Mouse (Mus musculus): ENCODE results near the gene B230118H07Rik. TPM values are rescaled to one million over a fixed set of nuclear protein-coding genes. Genes with fewer than 3 reads are reported as not detected.

Gene B230118H07Rik
- polyA plus RNA-seq, 1 experiment from 2014 or later, result 31.3 TPM

DNA sequence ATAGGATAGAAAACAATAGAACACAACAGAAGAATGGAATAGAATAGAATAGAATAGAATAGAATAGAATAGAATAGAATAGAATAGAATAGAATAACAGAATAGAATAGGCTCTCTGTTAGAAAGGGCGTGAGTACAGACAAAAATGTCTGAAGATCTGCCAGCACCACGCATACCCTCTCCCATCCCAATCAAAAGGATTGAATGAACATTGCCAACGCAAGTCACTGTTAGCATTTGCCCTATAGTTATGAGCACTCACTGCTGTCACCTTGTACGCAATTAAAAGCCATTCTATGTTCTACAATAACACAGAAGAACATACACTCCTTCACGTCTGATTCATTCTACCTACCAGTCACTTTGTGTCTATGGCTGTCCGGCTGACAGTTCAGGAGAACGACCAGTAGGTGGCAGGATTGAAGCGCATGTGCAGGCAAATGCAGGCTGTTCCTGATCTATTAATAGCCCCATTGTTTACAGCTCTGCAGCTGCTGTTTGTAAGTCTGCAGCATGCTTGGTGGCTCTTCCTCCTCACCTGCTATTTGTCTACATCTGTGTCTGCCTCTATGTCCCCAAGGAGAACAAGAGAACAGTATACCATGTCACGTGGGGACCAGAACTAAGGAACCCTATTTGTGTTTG lies 15.8 kb upstream of the B230118H07Rik start:
- 21% methylated on average over 9 of the region's 9 CpGs for WGBS
- Histone ChIP-seq H3K4me3 (ENCODE audit: low read depth, low read length) (no peak overlapping the region), H3K9me3 (ENCODE audit: low read length) (no peaks in the 10 kb centered on the region), H3K27ac (ENCODE audit: low read length) (no peak overlapping the region), H3K27me3 (replicated peaks; ENCODE audit: insufficient read depth, low read length) (no peaks in the 10 kb centered on the region), H3K4me1 (ENCODE audit: insufficient read depth, low read depth, low read length) (no peaks in the 10 kb centered on the region), H3K9ac (replicated peaks; ENCODE audit: low read depth) (no peak overlapping the region), H3K36me3 (ENCODE audit: insufficient read depth, low read length) (no peaks in the 10 kb centered on the region), H3K4me2 (replicated peaks; ENCODE audit: low read depth, low read length) (no peak overlapping the region)
- ATAC-seq, result peak; percentile 57
- peak; percentile 97 for TF ChIP-seq CTCF (IDR thresholded peaks at IDR 0.05)
- TF ChIP-seq EP300 (IDR thresholded peaks at IDR 0.05), result no peak
- peak; percentile 87 for DNase-seq (ENCODE audit: low spot score)

DNA sequence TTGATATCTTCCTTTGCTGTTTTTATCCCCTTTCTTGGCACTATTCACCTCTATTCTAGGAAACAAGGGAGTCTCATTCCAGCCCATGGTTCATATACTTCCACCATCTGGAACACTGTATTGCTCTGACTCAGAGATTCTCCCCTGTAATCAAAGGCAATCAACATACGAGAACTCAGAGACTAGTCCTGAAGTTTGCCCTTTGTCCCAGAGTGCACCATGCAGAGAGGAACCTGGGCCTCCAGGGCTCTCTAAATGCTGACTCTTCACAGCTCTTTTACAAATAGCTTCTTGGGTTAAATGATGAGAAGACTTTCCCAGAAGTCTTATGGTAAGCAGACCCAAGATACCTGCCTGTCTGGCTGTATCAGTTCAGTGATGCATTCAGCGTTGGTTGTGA lies 11.2 kb upstream of the B230118H07Rik start:
- Histone ChIP-seq H3K27me3 (replicated peaks; ENCODE audit: insufficient read depth, low read length) (no peaks in the 10 kb centered on the region), H3K9ac (replicated peaks; ENCODE audit: low read depth) (no peak overlapping the region), H3K9me3 (ENCODE audit: low read length) (no peaks in the 10 kb centered on the region), H3K4me3 (ENCODE audit: low read depth, low read length) (no peak overlapping the region), H3K4me1 (ENCODE audit: insufficient read depth, low read depth, low read length) (no peaks in the 10 kb centered on the region), H3K4me2 (replicated peaks; ENCODE audit: low read depth, low read length) (no peak overlapping the region), H3K36me3 (ENCODE audit: insufficient read depth, low read length) (no peaks in the 10 kb centered on the region), H3K27ac (ENCODE audit: low read length) (no peak overlapping the region)
- ATAC-seq (no peak), DNase-seq (ENCODE audit: low spot score) (no peak)
- no peak for TF ChIP-seq EP300 (IDR thresholded peaks at IDR 0.05)
- TF ChIP-seq CTCF (IDR thresholded peaks at IDR 0.05), result no peak
- 83% methylated on average over 2 of the region's 2 CpGs for WGBS

DNA sequence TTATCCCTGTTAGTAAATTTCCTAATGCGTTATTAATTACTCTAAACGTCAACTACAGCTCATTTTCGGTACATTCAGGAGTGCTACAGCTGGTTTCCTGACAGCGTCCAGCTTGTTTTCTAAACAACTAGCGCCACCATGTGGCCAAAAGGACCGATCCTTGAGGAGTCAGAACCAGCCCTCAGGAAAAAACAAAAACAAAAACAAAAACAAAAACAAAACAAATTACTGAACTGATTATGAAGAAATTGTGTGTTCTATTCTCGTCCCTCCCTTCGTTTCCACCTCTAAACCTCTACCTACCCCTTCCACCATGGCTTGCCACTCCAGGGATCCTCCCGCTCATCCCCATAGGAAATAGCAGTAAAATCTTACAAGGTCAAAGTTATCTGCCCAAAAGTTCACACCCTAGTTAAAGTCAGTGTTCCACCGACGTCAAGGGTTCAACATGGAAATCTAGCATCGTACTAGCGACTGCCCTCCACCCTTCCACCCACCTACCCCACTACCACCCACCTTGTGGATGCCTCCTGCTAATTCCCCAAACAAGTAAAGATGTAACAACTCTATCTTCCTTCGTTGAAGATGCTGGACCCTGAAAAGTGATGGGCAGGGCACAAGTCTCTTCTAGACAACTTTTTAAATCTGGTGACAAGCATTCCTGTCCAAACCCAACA lies 3.7 kb upstream of the B230118H07Rik start:
- peak; percentile 57 for ATAC-seq
- Histone ChIP-seq H3K27me3 (replicated peaks; ENCODE audit: insufficient read depth, low read length) (no peaks in the 10 kb centered on the region), H3K27ac (ENCODE audit: low read length) (no peak overlapping the region), H3K36me3 (ENCODE audit: insufficient read depth, low read length) (no peaks in the 10 kb centered on the region), H3K4me3 (ENCODE audit: low read depth, low read length) (no peak overlapping the region), H3K9me3 (ENCODE audit: low read length) (no peaks in the 10 kb centered on the region), H3K4me2 (replicated peaks; ENCODE audit: low read depth, low read length) (peak overlapping the region; percentile 43), H3K4me1 (ENCODE audit: insufficient read depth, low read depth, low read length) (no peaks in the 10 kb centered on the region), H3K9ac (replicated peaks; ENCODE audit: low read depth) (no peak overlapping the region)
- 17% methylated on average over 14 of the region's 14 CpGs for WGBS
- DNase-seq (ENCODE audit: low spot score), result peak; percentile 82
- no peak for TF ChIP-seq EP300 (IDR thresholded peaks at IDR 0.05)
- TF ChIP-seq CTCF (IDR thresholded peaks at IDR 0.05), result peak; percentile 78

DNA sequence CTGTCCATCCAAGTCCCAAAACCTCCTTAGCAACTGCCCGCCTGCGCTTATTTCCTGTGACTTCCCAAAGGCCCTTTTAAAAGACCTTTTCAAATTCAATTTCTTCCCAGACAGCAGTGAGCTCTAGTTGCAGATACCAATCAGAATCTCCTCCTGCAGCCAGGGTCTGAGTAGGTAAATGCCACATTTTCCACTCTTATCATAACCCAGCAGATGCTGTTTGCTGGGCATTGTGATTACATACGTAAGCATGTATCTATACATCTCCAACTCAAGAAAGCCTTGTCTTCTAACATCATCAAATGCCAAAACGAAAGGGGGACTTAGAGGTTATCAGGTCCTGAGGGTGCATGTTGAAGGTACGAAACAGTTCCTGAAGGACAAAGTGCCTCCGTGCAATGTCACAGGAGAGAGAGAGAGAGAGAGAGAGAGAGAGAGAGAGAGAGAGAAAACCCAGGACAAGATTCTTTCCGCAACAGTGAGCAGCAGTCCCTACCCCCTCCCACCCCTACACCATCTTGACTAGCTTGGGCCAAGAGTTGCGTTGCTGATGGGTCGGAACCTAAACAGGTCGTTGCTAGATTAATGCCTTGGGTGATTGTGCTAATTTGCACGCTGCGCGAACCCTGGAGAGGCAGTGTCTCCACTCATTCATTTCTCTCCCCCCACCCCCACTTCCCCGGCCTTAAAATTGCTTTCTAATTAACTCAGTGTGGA lies 3.0 kb upstream of the B230118H07Rik start:
- Histone ChIP-seq H3K9ac (replicated peaks; ENCODE audit: low read depth) (no peak overlapping the region), H3K4me2 (replicated peaks; ENCODE audit: low read depth, low read length) (peak overlapping the region; percentile 43), H3K27me3 (replicated peaks; ENCODE audit: insufficient read depth, low read length) (no peaks in the 10 kb centered on the region), H3K4me3 (ENCODE audit: low read depth, low read length) (no peak overlapping the region), H3K9me3 (ENCODE audit: low read length) (no peaks in the 10 kb centered on the region), H3K4me1 (ENCODE audit: insufficient read depth, low read depth, low read length) (no peaks in the 10 kb centered on the region), H3K27ac (ENCODE audit: low read length) (no peak overlapping the region), H3K36me3 (ENCODE audit: insufficient read depth, low read length) (no peaks in the 10 kb centered on the region)
- DNase-seq (ENCODE audit: low spot score), result no peak
- no peak for TF ChIP-seq CTCF (IDR thresholded peaks at IDR 0.05)
- no peak for TF ChIP-seq EP300 (IDR thresholded peaks at IDR 0.05)
- no peak for ATAC-seq
- 38% methylated on average over 14 of the region's 14 CpGs for WGBS

DNA sequence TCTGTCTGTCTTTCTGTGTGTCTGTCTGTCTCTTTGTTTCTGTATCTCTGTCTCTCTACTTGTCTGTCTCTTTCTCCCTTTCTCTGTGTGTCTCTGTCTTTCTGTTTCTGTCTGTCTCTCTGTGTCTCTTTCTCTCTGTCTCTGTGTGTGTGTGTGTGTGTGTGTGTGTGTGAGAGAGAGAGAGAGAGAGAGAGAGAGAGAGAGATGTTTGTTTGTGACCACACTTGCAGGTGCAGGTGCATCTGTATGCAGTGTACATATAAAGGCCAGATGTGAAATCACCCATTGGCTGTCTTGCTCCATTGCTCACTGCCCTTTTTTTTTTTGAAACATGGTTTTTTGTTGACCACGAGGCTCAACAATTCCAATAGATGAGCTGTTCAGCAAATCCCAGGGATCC lies 1.1 kb upstream of the B230118H07Rik start:
- no peak overlapping the region for H3K27ac ChIP-seq (ENCODE audit: low read length)
- DNase-seq (ENCODE audit: low spot score), result no peak
- WGBS, result 50% methylated on average over 1 of the region's 1 CpGs
- H3K27me3 ChIP-seq (replicated peaks; ENCODE audit: insufficient read depth, low read length), result no peaks in the 10 kb centered on the region
- no peak overlapping the region for H3K9ac ChIP-seq (replicated peaks; ENCODE audit: low read depth)
- no peak overlapping the region for H3K4me3 ChIP-seq (ENCODE audit: low read depth, low read length)
- no peaks in the 10 kb centered on the region for H3K4me1 ChIP-seq (ENCODE audit: insufficient read depth, low read depth, low read length)
- no peak overlapping the region for H3K4me2 ChIP-seq (replicated peaks; ENCODE audit: low read depth, low read length)
- TF ChIP-seq CTCF (IDR thresholded peaks at IDR 0.05) (no peak), EP300 (IDR thresholded peaks at IDR 0.05) (no peak)
- no peak for ATAC-seq
- H3K9me3 ChIP-seq (ENCODE audit: low read length), result no peaks in the 10 kb centered on the region
- no peaks in the 10 kb centered on the region for H3K36me3 ChIP-seq (ENCODE audit: insufficient read depth, low read length)

DNA sequence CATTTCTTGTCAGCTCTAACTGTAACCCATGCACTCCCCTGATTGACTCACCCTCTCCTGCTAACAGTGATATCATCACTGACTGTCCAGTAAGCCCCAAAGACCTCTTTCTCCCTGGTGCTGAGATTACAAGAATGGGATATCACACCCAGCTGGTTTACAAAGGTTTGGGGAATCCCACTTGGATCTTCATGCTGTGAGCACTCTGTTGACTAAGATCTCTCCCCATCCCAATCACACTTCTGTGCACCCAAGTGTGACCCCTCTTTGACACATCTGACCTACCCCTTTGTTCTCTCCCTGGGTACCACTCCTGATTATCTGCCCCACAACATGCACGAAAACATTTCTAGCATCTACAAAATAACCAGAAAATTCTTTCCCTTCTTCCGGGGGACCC lies 971 bp downstream of the B230118H07Rik start:
- WGBS, result 81% methylated on average over 2 of the region's 2 CpGs
- no peak for TF ChIP-seq CTCF (IDR thresholded peaks at IDR 0.05)
- TF ChIP-seq EP300 (IDR thresholded peaks at IDR 0.05), result no peak
- ATAC-seq, result no peak

More for the DNA sequence above, 971 bp downstream of the B230118H07Rik start:
- no peak overlapping the region for H3K4me2 ChIP-seq (replicated peaks; ENCODE audit: low read depth, low read length)
- no peaks in the 10 kb centered on the region for H3K27me3 ChIP-seq (replicated peaks; ENCODE audit: insufficient read depth, low read length)
- H3K36me3 ChIP-seq (ENCODE audit: insufficient read depth, low read length), result no peaks in the 10 kb centered on the region
- H3K9ac ChIP-seq (replicated peaks; ENCODE audit: low read depth), result no peak overlapping the region
- H3K4me3 ChIP-seq (ENCODE audit: low read depth, low read length), result no peak overlapping the region
- no peak overlapping the region for H3K27ac ChIP-seq (ENCODE audit: low read length)
- no peak for DNase-seq (ENCODE audit: low spot score)
- no peaks in the 10 kb centered on the region for H3K4me1 ChIP-seq (ENCODE audit: insufficient read depth, low read depth, low read length)
- H3K9me3 ChIP-seq (ENCODE audit: low read length), result no peaks in the 10 kb centered on the region

All from lung, postnatal 0 days (tissue).